28 mouse cellular contexts compared by ENCODE assay signal in genomic region chr14:56041792-56042191, GRCm38 (mm10). TPM values are rescaled to one million over a fixed set of nuclear protein-coding genes. Genes with fewer than 3 reads are reported as not detected.
"Had no signal": no experiment of that assay in that cellular context is flagged by ENCODE, and none has a peak within 500 bp of the region (broad histone marks: within the 10 kb centered on the region; RNA-seq: fewer than 3 reads in every experiment).

Gene Mcpt2, plus strand, starts transcription at chr14:56042041.

RNA-seq across cellular contexts. Expression of gene Mcpt2, which starts in this region (rescaled TPM):
- total RNA-seq: gastrocnemius, adult 2 months; gastrocnemius, postnatal 10 days; gastrocnemius, postnatal 25 days; gastrocnemius, postnatal 4 days; granulocyte monocyte progenitor cell, adult 5-6 weeks; heart, adult 18-20 months; heart, adult 8-10 months; heart, postnatal 25 days; layer of hippocampus, adult 2 months; layer of hippocampus, postnatal 10 days; layer of hippocampus, postnatal 25 days; left cerebral cortex, adult 2 months; left cerebral cortex, postnatal 14 days; left cerebral cortex, postnatal 36 days; liver, adult 2 months had no signal
- polyA plus RNA-seq: frontal cortex, adult 2 months; heart, embryonic 10.5 days; heart, embryonic 12.5 days; heart, embryonic 14.5 days; heart, embryonic 16.5 days; hindbrain, embryonic 10.5 days; hindbrain, embryonic 12.5 days; hindbrain, embryonic 14.5 days; hindbrain, embryonic 16.5 days; inflammation-experienced regulatory T-cells, adult 6 months; kidney, embryonic 14.5 days; limb, embryonic 10.5 days; limb, embryonic 12.5 days; liver, adult 2 months had no signal
